Mouse (Mus musculus): ENCODE results near the gene Dnajc30. TPM values are rescaled to one million over a fixed set of nuclear protein-coding genes. Genes with fewer than 3 reads are reported as not detected.

Dnajc30 gene
- polyA plus RNA-seq, 1 experiment = 7.9 TPM

GRCm38 (mm10) chr5:135076368-135076767 is 12.4 kb downstream of the Dnajc30 start:
- Histone ChIP-seq H3K27ac (ENCODE audit: insufficient read depth, low read length) (no peak overlapping the region), H3K9ac (ENCODE audit: low read depth, poor library complexity, severe bottlenecking) (no peak overlapping the region)

GRCm38 (mm10) chr5:135076931-135077505 is 13.0 kb downstream of the Dnajc30 start:
- Histone ChIP-seq H3K27me3 (ENCODE audit: control insufficient read depth, insufficient read depth, low read length, poor library complexity, severe bottlenecking) (no peaks in the 10 kb centered on the region), H3K4me1 (ENCODE audit: control insufficient read depth, insufficient read depth, low read length) (peaks cover 11% of the 10 kb centered on the region), H3K9me3 (replicated peaks; ENCODE audit: control insufficient read depth, insufficient read depth, low read length, poor library complexity, severe bottlenecking) (no peaks in the 10 kb centered on the region), H3K9ac (ENCODE audit: low read depth, poor library complexity, severe bottlenecking) (peak overlapping the region; percentile 97), H3K4me3 (ENCODE audit: low read depth, low read length) (peak overlapping the region; percentile 73), H3K36me3 (ENCODE audit: control insufficient read depth, insufficient read depth, low read length, poor library complexity, severe bottlenecking) (no peaks in the 10 kb centered on the region), H3K27ac (ENCODE audit: insufficient read depth, low read length) (no peak overlapping the region)
- TF ChIP-seq POLR2A (IDR thresholded peaks at IDR 0.05; ENCODE audit: insufficient read depth, low read length) = no peak
- no peak for TF ChIP-seq CTCF (IDR thresholded peaks at IDR 0.05; ENCODE audit: low read depth, low read length)
- TF ChIP-seq EP300 (IDR thresholded peaks at IDR 0.05; ENCODE audit: insufficient read depth, low read depth, low read length) = no peak

More at GRCm38 (mm10) chr5:135076368-135076767, 12.4 kb downstream of the Dnajc30 start:
- no peaks in the 10 kb centered on the region for H3K36me3 ChIP-seq (ENCODE audit: control insufficient read depth, insufficient read depth, low read length, poor library complexity, severe bottlenecking)
- H3K27me3 ChIP-seq (ENCODE audit: control insufficient read depth, insufficient read depth, low read length, poor library complexity, severe bottlenecking) = no peaks in the 10 kb centered on the region
- H3K9me3 ChIP-seq (replicated peaks; ENCODE audit: control insufficient read depth, insufficient read depth, low read length, poor library complexity, severe bottlenecking) = no peaks in the 10 kb centered on the region
- no peak for TF ChIP-seq CTCF (IDR thresholded peaks at IDR 0.05; ENCODE audit: low read depth, low read length)
- peaks cover 11% of the 10 kb centered on the region for H3K4me1 ChIP-seq (ENCODE audit: control insufficient read depth, insufficient read depth, low read length)
- H3K4me3 ChIP-seq (ENCODE audit: low read depth, low read length) = peak overlapping the region; percentile 33

GRCm38 (mm10) chr5:135077564-135078481 is 13.8 kb downstream of the Dnajc30 start, which contains the start of gene Vps37d:
Vps37d (minus strand) TSS chr5:135078266.
- TF ChIP-seq EP300 (IDR thresholded peaks at IDR 0.05; ENCODE audit: insufficient read depth, low read depth, low read length) = no peak
- TF ChIP-seq CTCF (IDR thresholded peaks at IDR 0.05; ENCODE audit: low read depth, low read length) = peak; percentile 58
- peaks cover 7% of the 10 kb centered on the region for H3K4me1 ChIP-seq (ENCODE audit: control insufficient read depth, insufficient read depth, low read length)
- H3K27me3 ChIP-seq (ENCODE audit: control insufficient read depth, insufficient read depth, low read length, poor library complexity, severe bottlenecking) = no peaks in the 10 kb centered on the region
- H3K9ac ChIP-seq (ENCODE audit: low read depth, poor library complexity, severe bottlenecking) = peak within 1 kb of the TSS; percentile 97
- peak within 1 kb of the TSS; percentile 73 for H3K4me3 ChIP-seq (ENCODE audit: low read depth, low read length)
- H3K9me3 ChIP-seq (replicated peaks; ENCODE audit: control insufficient read depth, insufficient read depth, low read length, poor library complexity, severe bottlenecking) = no peaks in the 10 kb centered on the region
- H3K36me3 ChIP-seq (ENCODE audit: control insufficient read depth, insufficient read depth, low read length, poor library complexity, severe bottlenecking) = no peaks in the 10 kb centered on the region
- H3K27ac ChIP-seq (ENCODE audit: insufficient read depth, low read length) = no peak within 1 kb of the TSS

- Histone ChIP-seq H3K4me3 (ENCODE audit: low read depth, low read length) (peak overlapping the region; percentile 60), H3K9ac (ENCODE audit: low read depth, poor library complexity, severe bottlenecking) (peak overlapping the region; percentile 97; the same call in 1 of the 2 replicates), H3K9me3 (replicated peaks; ENCODE audit: control insufficient read depth, insufficient read depth, low read length, poor library complexity, severe bottlenecking) (no peaks in the 10 kb centered on the region), H3K4me1 (ENCODE audit: control insufficient read depth, insufficient read depth, low read length) (peaks cover 7% of the 10 kb centered on the region), H3K27me3 (ENCODE audit: control insufficient read depth, insufficient read depth, low read length, poor library complexity, severe bottlenecking) (no peaks in the 10 kb centered on the region), H3K36me3 (ENCODE audit: control insufficient read depth, insufficient read depth, low read length, poor library complexity, severe bottlenecking) (no peaks in the 10 kb centered on the region), H3K27ac (ENCODE audit: insufficient read depth, low read length) (no peak overlapping the region)
- TF ChIP-seq CTCF (IDR thresholded peaks at IDR 0.05; ENCODE audit: low read depth, low read length) (no peak), POLR2A (IDR thresholded peaks at IDR 0.05; ENCODE audit: insufficient read depth, low read length) (no peak), EP300 (IDR thresholded peaks at IDR 0.05; ENCODE audit: insufficient read depth, low read depth, low read length) (no peak)
Observed at GRCm38 (mm10) chr5:135078482-135078810, 14.4 kb downstream of the Dnajc30 start.

GRCm38 (mm10) chr5:135079578-135079977 is 15.6 kb downstream of the Dnajc30 start:
- Histone ChIP-seq H3K27me3 (ENCODE audit: control insufficient read depth, insufficient read depth, low read length, poor library complexity, severe bottlenecking) (no peaks in the 10 kb centered on the region), H3K4me3 (ENCODE audit: low read depth, low read length) (no peak overlapping the region), H3K9ac (ENCODE audit: low read depth, poor library complexity, severe bottlenecking) (no peak overlapping the region), H3K4me1 (ENCODE audit: control insufficient read depth, insufficient read depth, low read length) (peaks cover 5% of the 10 kb centered on the region), H3K27ac (ENCODE audit: insufficient read depth, low read length) (no peak overlapping the region), H3K9me3 (replicated peaks; ENCODE audit: control insufficient read depth, insufficient read depth, low read length, poor library complexity, severe bottlenecking) (no peaks in the 10 kb centered on the region), H3K36me3 (ENCODE audit: control insufficient read depth, insufficient read depth, low read length, poor library complexity, severe bottlenecking) (no peaks in the 10 kb centered on the region)
- TF ChIP-seq POLR2A (IDR thresholded peaks at IDR 0.05; ENCODE audit: insufficient read depth, low read length) (no peak), CTCF (IDR thresholded peaks at IDR 0.05; ENCODE audit: low read depth, low read length) (no peak), EP300 (IDR thresholded peaks at IDR 0.05; ENCODE audit: insufficient read depth, low read depth, low read length) (no peak)

- Histone ChIP-seq H3K4me1 (ENCODE audit: control insufficient read depth, insufficient read depth, low read length) (peaks cover 5% of the 10 kb centered on the region), H3K9me3 (replicated peaks; ENCODE audit: control insufficient read depth, insufficient read depth, low read length, poor library complexity, severe bottlenecking) (no peaks in the 10 kb centered on the region), H3K27me3 (ENCODE audit: control insufficient read depth, insufficient read depth, low read length, poor library complexity, severe bottlenecking) (no peaks in the 10 kb centered on the region), H3K4me3 (ENCODE audit: low read depth, low read length) (no peak overlapping the region), H3K9ac (ENCODE audit: low read depth, poor library complexity, severe bottlenecking) (no peak overlapping the region), H3K36me3 (ENCODE audit: control insufficient read depth, insufficient read depth, low read length, poor library complexity, severe bottlenecking) (no peaks in the 10 kb centered on the region), H3K27ac (ENCODE audit: insufficient read depth, low read length) (no peak overlapping the region)
- no peak for TF ChIP-seq POLR2A (IDR thresholded peaks at IDR 0.05; ENCODE audit: insufficient read depth, low read length)
- no peak for TF ChIP-seq CTCF (IDR thresholded peaks at IDR 0.05; ENCODE audit: low read depth, low read length)
- no peak for TF ChIP-seq EP300 (IDR thresholded peaks at IDR 0.05; ENCODE audit: insufficient read depth, low read depth, low read length)
Observed at GRCm38 (mm10) chr5:135080539-135080938, 16.5 kb downstream of the Dnajc30 start.
